Mouse (Mus musculus) lung, adult 2 months (tissue): ENCODE measurements around the gene Rtn4r. TPM values are rescaled to one million over a fixed set of nuclear protein-coding genes. Genes with fewer than 3 reads are reported as not detected.
"Not testable (repeated sequence)": the region's sequence is repeated elsewhere in the genome, so short reads cannot be mapped to it uniquely, and the experiment has no call there.

ENCODE experiments used
- DNase-seq: peaks from one replicate; pipeline ENCODE4 v3.0.0; 2022
- H3K4me1 ChIP-seq: fragments of 200-500 bp; 2 replicates; pipeline ENCODE4 v1.6.1; 2011; ENCODE audit warnings: low read length; ENCODE audit not compliant: control insufficient read depth, insufficient read depth
- H3K4me3 ChIP-seq: fragments of 200-500 bp; replicated peaks from 2 replicates; pipeline ENCODE3; 2011; ENCODE audit warnings: low read depth, mild to moderate bottlenecking, control low read depth, low read length; ENCODE audit errors: extremely low read depth
- CTCF ChIP-seq: fragments of 200-500 bp; IDR thresholded peaks from 2 replicates; pipeline ENCODE4 v1.5.1; 2011; ENCODE audit warnings: mild to moderate bottlenecking, low read length, control low read depth; ENCODE audit not compliant: insufficient read depth
- POLR2A ChIP-seq: fragments of 200-500 bp; IDR thresholded peaks from 2 replicates; pipeline ENCODE4 v1.6.1; 2011; ENCODE audit warnings: low read depth, mild to moderate bottlenecking, control low read depth, low read length, borderline replicate concordance; ENCODE audit errors: extremely low read depth
- WGBS: fragments of 180-500 bp; shearing (Covaris S2); methylation state at CpG from one replicate; pipeline ENCODE4 v1.1.7; 2018; 5-methylcytosine and 5-hydroxymethylcytosine counted together
- polyA plus RNA-seq: library from polyadenylated mRNA; depleted of rRNA; stranded (reverse); fragments of >200 nt; gene quantifications from 2 replicates; pipeline ENCODE4 v1.2.3, GENCODE M21; 2012

Gene Rtn4r
- polyA plus RNA-seq, 1 experiment = 1.1 TPM

DNA sequence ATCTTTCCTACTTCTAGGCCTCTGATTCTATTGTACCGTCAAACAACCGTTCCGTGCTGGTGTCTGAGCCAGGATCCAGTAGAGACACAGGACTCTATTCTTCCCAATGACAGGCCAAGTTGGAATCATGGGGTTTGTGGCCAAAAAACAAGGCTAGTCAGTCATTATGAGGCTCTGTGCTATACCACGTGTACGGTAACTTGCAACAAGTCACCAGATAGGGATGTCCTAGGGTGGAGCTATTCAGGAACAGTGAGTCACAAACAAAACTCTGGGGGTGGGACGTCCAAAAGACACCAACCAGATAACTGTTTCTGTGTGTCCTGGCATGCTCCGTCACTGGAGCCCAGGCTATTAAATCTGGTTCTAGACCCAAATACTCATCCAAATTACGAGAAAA lies 55.3 kb downstream of the Rtn4r start:
- TF ChIP-seq POLR2A = no peak
- TF ChIP-seq CTCF = no peak
- no peak for DNase-seq
- WGBS = 82% methylated on average over 8 of the region's 8 CpGs

DNA sequence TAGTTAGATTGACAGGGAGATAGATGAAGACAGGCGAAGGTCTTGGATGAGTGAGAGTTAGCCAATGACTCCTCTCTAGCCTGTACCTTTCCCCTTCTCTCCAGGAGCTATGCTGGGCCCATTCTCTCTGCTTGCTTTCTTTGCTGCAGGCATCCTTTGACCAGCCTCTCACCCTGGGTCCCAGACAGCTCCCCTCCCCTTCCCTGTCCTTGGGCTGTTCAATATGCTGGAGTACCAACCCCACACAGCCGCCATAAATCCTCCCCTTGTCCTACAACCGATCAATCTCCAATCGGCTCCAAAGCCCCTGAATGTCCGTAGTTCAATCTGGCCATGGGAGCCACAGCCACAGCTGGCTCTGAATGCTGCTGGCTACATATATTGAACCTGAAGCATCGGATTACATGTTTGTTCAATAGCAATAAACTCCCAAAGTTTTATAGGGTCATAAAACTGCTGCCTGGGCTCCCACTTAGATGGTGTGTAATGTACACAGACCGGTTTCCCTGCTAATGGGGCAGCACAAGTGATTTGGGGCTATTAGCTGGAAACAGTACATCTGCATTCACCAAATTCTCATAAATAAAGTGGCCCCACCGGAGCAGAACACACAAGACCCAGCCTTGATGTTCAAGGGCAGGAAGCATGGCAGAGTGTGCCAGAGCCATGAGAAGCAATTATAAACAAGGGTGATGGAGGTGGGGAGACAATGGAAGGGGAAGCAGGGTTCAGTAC lies 58.4 kb downstream of the Rtn4r start:
- no peak for TF ChIP-seq POLR2A
- TF ChIP-seq CTCF = no peak
- no peak overlapping the region for H3K4me3 ChIP-seq
- no peak for DNase-seq
- H3K4me1 ChIP-seq = no peaks in the 10 kb centered on the region
- WGBS = 78% methylated on average over 8 of the region's 8 CpGs

More for the DNA sequence above, 55.3 kb downstream of the Rtn4r start:
- Histone ChIP-seq H3K4me1 (no peaks in the 10 kb centered on the region), H3K4me3 (no peak overlapping the region)

DNA sequence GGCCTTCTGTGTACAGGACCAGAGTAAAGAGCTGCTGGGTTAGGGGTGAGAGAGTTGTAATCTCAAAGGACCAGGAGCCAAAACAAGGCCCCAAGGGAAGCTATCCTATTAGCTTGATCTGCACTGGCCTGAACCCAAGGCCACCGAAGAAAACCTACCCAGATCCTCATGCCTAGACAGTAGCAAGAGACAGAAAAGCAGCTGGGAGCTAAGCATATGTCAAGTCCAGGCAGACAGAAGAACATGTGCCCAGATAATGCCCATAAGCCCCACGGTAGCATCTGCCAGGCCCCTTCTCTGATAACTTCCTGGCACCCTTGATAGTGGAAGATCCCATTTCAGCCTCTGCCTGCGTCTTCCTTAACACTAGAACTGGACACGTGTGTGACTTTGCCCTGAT lies 59.4 kb downstream of the Rtn4r start:
- H3K4me1 ChIP-seq = no peaks in the 10 kb centered on the region
- WGBS = 55% methylated on average over 4 of the region's 4 CpGs
- H3K4me3 ChIP-seq = no peak overlapping the region
- no peak for DNase-seq
- TF ChIP-seq POLR2A (no peak), CTCF (no peak)

DNA sequence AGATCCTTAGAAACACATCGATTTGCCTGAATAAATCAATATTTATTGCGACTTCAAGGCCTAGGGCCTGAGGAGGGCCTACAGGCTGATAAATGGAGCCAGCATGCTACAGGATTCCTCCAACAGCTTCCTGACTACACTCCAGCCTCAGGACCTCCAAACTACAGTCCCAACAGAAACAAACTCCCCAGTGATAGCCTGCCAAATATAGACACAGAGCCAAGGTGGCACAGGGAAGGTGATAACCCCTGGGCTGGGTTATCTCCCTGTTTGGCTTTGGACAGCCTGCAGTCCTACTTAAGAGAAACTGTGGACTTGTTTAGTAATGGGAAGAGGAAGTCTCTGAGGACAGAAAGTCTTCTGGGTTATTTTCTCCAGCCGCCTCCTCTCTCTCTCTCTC lies 59.8 kb downstream of the Rtn4r start:
- no peak for TF ChIP-seq POLR2A
- no peak for TF ChIP-seq CTCF
- Histone ChIP-seq H3K4me1 (no peaks in the 10 kb centered on the region), H3K4me3 (no peak overlapping the region)
- WGBS = 61% methylated on average over 3 of the region's 3 CpGs
- no peak for DNase-seq

DNA sequence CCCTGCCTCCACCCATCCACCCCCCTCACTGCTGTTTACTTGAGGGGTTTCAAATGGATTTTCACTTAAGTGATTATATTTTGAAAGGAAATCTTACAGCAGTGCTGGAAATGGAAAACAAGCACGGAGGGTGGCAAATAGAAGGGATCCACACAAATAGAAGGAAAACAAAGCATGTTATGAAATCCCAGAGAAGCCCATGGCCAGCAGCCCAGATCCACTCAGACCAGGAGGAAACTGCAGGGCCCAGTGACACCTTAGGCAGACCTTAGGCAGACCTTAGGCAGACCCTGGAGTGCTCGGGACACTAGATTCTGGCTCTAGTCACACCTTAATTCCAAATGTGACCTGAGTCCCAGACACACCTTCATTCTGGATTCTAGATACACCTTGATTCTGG lies 63.6 kb downstream of the Rtn4r start:
- WGBS = 46% methylated on average over 2 of the region's 2 CpGs
- no peaks in the 10 kb centered on the region for H3K4me1 ChIP-seq
- TF ChIP-seq CTCF (no peak), POLR2A (no peak)

DNA sequence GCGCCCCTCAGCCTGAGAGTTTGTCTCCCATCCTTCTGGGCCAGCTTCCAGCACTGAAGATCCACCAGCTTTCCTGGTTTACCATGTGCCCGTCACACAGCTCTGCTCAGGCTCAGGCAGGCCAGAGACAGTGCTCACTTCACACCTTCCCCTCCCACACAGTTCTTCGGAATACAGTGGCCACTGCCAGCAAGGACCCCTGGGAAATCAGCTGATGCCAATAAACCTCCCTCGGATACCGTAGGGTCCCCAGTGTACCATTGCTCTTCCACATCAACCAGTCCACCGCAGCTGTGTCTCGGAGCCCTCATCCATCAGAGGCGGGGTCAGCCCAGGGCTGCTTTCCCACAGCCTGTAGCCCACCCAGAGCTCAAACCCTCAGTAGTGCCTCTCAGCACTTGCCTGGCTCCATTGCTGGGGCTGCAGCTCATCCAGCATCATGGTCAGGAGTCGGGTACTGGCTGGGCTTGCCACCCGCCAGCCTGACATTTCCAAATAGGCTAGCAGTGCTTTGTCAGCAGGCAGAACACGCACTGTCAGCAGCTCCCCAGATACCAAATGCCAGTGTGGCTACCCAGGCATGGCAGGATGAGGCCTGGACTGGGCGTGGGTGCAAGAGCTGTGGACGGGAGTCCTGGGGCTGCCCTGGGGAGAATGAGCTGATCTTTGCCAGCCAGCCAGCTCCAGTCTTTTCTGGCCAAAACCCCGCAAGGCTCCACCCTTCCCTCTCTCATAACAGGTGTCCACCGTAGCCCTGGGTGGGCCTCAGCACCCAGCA lies 67.0 kb downstream of the Rtn4r start:
- no peak for DNase-seq

More for the DNA sequence above, 63.6 kb downstream of the Rtn4r start:
- H3K4me3 ChIP-seq = no peak overlapping the region
- peak; percentile 7 for DNase-seq

DNA sequence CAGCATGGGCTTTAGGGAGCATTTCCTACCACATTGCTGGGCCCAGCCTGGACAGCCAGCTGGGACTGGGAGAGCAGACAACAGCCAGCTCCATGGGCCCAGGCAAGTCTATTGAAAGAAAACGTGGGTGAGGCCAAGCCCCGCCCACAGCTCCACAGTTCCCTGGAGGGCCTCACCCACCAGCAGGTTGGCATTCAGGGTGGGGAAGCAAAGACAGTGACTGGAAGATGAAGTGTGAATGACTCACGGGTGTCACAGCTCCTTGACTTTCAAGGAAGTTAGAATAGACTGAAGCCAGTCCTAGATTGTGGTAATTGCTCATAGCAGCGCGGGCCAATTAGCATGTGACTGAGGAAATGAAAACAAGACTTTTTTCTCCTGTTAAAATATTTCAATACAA lies 67.6 kb downstream of the Rtn4r start:
- 42% methylated on average over 5 of the region's 5 CpGs for WGBS
- H3K4me3 ChIP-seq = no peak overlapping the region
- TF ChIP-seq POLR2A = no peak
- no peak for TF ChIP-seq CTCF
- DNase-seq = no peak
- H3K4me1 ChIP-seq = no peaks in the 10 kb centered on the region

More for the DNA sequence above, 67.0 kb downstream of the Rtn4r start:
- H3K4me3 ChIP-seq = no peak overlapping the region
- TF ChIP-seq CTCF = no peak
- TF ChIP-seq POLR2A = no peak
- H3K4me1 ChIP-seq = no peaks in the 10 kb centered on the region
- WGBS = 64% methylated on average over 15 of the region's 15 CpGs

DNA sequence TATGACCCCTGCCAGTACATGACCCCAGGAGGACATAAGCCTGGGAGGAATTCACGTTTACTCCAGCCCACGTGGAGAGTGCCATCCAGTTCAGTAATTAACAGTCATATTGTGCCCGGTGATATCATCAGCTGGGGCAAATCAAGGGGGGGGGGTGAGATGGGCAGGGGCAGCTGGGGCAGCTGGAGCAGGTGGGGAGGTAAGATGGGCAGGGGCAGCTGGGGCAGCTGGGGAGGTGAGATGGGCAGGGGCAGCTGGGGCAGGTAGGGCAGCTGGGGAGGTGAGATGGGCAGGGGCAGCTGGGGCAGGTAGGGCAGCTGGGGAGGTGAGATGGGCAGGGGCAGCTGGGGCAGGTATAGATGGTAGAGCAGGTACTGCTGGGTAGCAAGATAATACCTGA lies 68.1 kb downstream of the Rtn4r start:
- H3K4me1 ChIP-seq, DNase-seq, H3K4me3 ChIP-seq: not testable (repeated sequence)
- 55% methylated on average over 3 of the region's 3 CpGs for WGBS

DNA sequence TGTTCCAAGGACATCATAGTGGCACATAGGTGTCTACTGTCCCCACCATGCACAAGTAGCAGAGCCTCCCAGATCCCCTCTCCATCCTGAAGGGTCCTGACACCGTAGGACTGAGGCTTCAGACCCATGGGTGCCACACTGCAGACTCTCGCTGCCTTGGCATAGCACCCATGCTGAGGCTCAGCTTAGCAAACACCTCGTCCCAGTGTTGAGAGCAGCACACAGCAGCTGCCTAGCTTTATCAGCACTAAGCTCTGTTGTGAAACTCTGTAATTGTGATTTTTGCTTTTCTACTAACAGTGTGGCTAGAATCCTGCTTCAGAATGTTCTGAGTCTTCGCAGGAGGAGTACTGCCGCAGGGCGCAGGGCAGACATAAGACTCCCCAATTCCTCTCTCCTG lies 70.4 kb downstream of the Rtn4r start:
- TF ChIP-seq POLR2A (no peak), CTCF (no peak)
- no peak for DNase-seq
- Histone ChIP-seq H3K4me1 (no peaks in the 10 kb centered on the region), H3K4me3 (no peak overlapping the region)
- 76% methylated on average over 6 of the region's 6 CpGs for WGBS
